Mouse (Mus musculus): ENCODE measurements around the gene Cdkn1b. TPM values are rescaled to one million over a fixed set of nuclear protein-coding genes. Genes with fewer than 3 reads are reported as not detected.

Cdkn1b gene
- 215 TPM for total RNA-seq (2023)

GRCm38 (mm10) chr6:134920190-134921013 lies at the start of gene Cdkn1b:
Cdkn1b (plus strand) TSS chr6:134920401.

GRCm38 (mm10) chr6:134898095-134898965 lies 21.9 kb upstream of the Cdkn1b start, which contains the start of gene Gpr19:
Gpr19 (minus strand) TSS chr6:134898578.

Other genes starting within 250 kb of the Cdkn1b start
- gene Dusp16, start 127.8 kb upstream of the Cdkn1b start, total RNA-seq (2023), result 5.8 TPM
- 20.1 TPM for gene Crebl2, start 90.2 kb upstream of the Cdkn1b start, total RNA-seq (2023)
- 17.3 TPM for gene Gpr19, start 21.8 kb upstream of the Cdkn1b start, total RNA-seq (2023)
- 0.33 TPM for gene Apold1, start 61.3 kb downstream of the Cdkn1b start, total RNA-seq (2023)
- 152 TPM for gene Ddx47, start 91.2 kb downstream of the Cdkn1b start, total RNA-seq (2023)
- 0.35 TPM for gene Gprc5a, start 145.2 kb downstream of the Cdkn1b start, total RNA-seq (2023)
- gene Gprc5d, start 197.9 kb downstream of the Cdkn1b start, total RNA-seq (2023), result not detected